Mouse (Mus musculus): Measurements from ENCODE around the gene Fhdc1.
A peak's percentile ranks its signal among the peaks of the same experiment; 100 is the strongest.

Fhdc1 gene

GRCm38 (mm10) chr3:84480006-84480897 lies at the start of gene Fhdc1:
Fhdc1 (minus strand) TSS chr3:84480429.
- TF ChIP-seq POU5F1 (IDR thresholded peaks at IDR 0.05; ENCODE audit: borderline replicate concordance, low read length) (no peak), NANOG (IDR thresholded peaks at IDR 0.05; ENCODE audit: borderline replicate concordance, low read length) (no peak), CTCF (conservative IDR thresholded peaks at IDR 0.05; ENCODE audit: low read length) (no peak)
- Histone ChIP-seq H3K36me3 (ENCODE audit: insufficient read depth, low read length) (no peaks in the 10 kb centered on the region), H3K9me3 (ENCODE audit: low read length) (no peaks in the 10 kb centered on the region), H3K27me3 (ENCODE audit: insufficient read depth, low read length) (peaks cover 79% of the 10 kb centered on the region), H3K4me1 (replicated peaks; ENCODE audit: low read depth, low read length) (peaks cover 21% of the 10 kb centered on the region), H3K4me3 (replicated peaks; ENCODE audit: low read length) (peak within 1 kb of the TSS; percentile 84)

GRCm38 (mm10) chr3:84529021-84529420 lies 48.8 kb upstream of the Fhdc1 start:
- Histone ChIP-seq H3K4me3 (replicated peaks; ENCODE audit: low read length) (no peak overlapping the region), H3K4me1 (replicated peaks; ENCODE audit: low read depth, low read length) (no peaks in the 10 kb centered on the region), H3K27me3 (ENCODE audit: insufficient read depth, low read length) (no peaks in the 10 kb centered on the region), H3K9me3 (ENCODE audit: low read length) (no peaks in the 10 kb centered on the region), H3K36me3 (ENCODE audit: insufficient read depth, low read length) (peaks cover 13% of the 10 kb centered on the region)
- TF ChIP-seq CTCF (conservative IDR thresholded peaks at IDR 0.05; ENCODE audit: low read length) (no peak), POU5F1 (IDR thresholded peaks at IDR 0.05; ENCODE audit: borderline replicate concordance, low read length) (no peak), NANOG (IDR thresholded peaks at IDR 0.05; ENCODE audit: borderline replicate concordance, low read length) (no peak)

- Histone ChIP-seq H3K27me3 (ENCODE audit: insufficient read depth, low read length) (no peaks in the 10 kb centered on the region), H3K4me3 (replicated peaks; ENCODE audit: low read length) (no peak overlapping the region), H3K9me3 (ENCODE audit: low read length) (no peaks in the 10 kb centered on the region), H3K36me3 (ENCODE audit: insufficient read depth, low read length) (peaks cover 10% of the 10 kb centered on the region; the same call in 1 of the 2 replicates), H3K4me1 (replicated peaks; ENCODE audit: low read depth, low read length) (no peaks in the 10 kb centered on the region)
- no peak for TF ChIP-seq NANOG (IDR thresholded peaks at IDR 0.05; ENCODE audit: borderline replicate concordance, low read length)
- TF ChIP-seq POU5F1 (IDR thresholded peaks at IDR 0.05; ENCODE audit: borderline replicate concordance, low read length): no peak
- no peak for TF ChIP-seq CTCF (conservative IDR thresholded peaks at IDR 0.05; ENCODE audit: low read length)
These were observed 44.7 kb upstream of the Fhdc1 start for GRCm38 (mm10) chr3:84524952-84525351.

GRCm38 (mm10) chr3:84516163-84516562 lies 35.9 kb upstream of the Fhdc1 start:
- Histone ChIP-seq H3K4me1 (replicated peaks; ENCODE audit: low read depth, low read length) (peaks cover 12% of the 10 kb centered on the region), H3K4me3 (replicated peaks; ENCODE audit: low read length) (no peak overlapping the region), H3K36me3 (ENCODE audit: insufficient read depth, low read length) (0 out of 2 replicates have a peak, but pooled peaks cover 3% of the 10 kb centered on the region), H3K27me3 (ENCODE audit: insufficient read depth, low read length) (no peaks in the 10 kb centered on the region), H3K9me3 (ENCODE audit: low read length) (no peaks in the 10 kb centered on the region)
- TF ChIP-seq POU5F1 (IDR thresholded peaks at IDR 0.05; ENCODE audit: borderline replicate concordance, low read length) (no peak), CTCF (conservative IDR thresholded peaks at IDR 0.05; ENCODE audit: low read length) (no peak), NANOG (IDR thresholded peaks at IDR 0.05; ENCODE audit: borderline replicate concordance, low read length) (no peak)

GRCm38 (mm10) chr3:84512774-84513515 lies 32.7 kb upstream of the Fhdc1 start:
- Histone ChIP-seq H3K36me3 (ENCODE audit: insufficient read depth, low read length) (no peaks in the 10 kb centered on the region; the same call in 1 of the 2 replicates), H3K4me3 (replicated peaks; ENCODE audit: low read length) (no peak overlapping the region), H3K27me3 (ENCODE audit: insufficient read depth, low read length) (no peaks in the 10 kb centered on the region), H3K4me1 (replicated peaks; ENCODE audit: low read depth, low read length) (peaks cover 12% of the 10 kb centered on the region), H3K9me3 (ENCODE audit: low read length) (no peaks in the 10 kb centered on the region)
- no peak for TF ChIP-seq POU5F1 (IDR thresholded peaks at IDR 0.05; ENCODE audit: borderline replicate concordance, low read length)
- TF ChIP-seq NANOG (IDR thresholded peaks at IDR 0.05; ENCODE audit: borderline replicate concordance, low read length): no peak
- no peak for TF ChIP-seq CTCF (conservative IDR thresholded peaks at IDR 0.05; ENCODE audit: low read length)

- H3K27me3 ChIP-seq (ENCODE audit: insufficient read depth, low read length): no peaks in the 10 kb centered on the region
- no peaks in the 10 kb centered on the region for H3K9me3 ChIP-seq (ENCODE audit: low read length)
- H3K4me3 ChIP-seq (replicated peaks; ENCODE audit: low read length): no peak overlapping the region
- H3K4me1 ChIP-seq (replicated peaks; ENCODE audit: low read depth, low read length): peaks cover 7% of the 10 kb centered on the region; the same call in 1 of the 2 replicates
- peaks cover 15% of the 10 kb centered on the region for H3K36me3 ChIP-seq (ENCODE audit: insufficient read depth, low read length)
- TF ChIP-seq NANOG (IDR thresholded peaks at IDR 0.05; ENCODE audit: borderline replicate concordance, low read length) (no peak), CTCF (conservative IDR thresholded peaks at IDR 0.05; ENCODE audit: low read length) (no peak), POU5F1 (IDR thresholded peaks at IDR 0.05; ENCODE audit: borderline replicate concordance, low read length) (no peak)
These were observed 25.0 kb upstream of the Fhdc1 start for GRCm38 (mm10) chr3:84505193-84505592.

- Histone ChIP-seq H3K27me3 (ENCODE audit: insufficient read depth, low read length) (no peaks in the 10 kb centered on the region), H3K4me3 (replicated peaks; ENCODE audit: low read length) (no peak overlapping the region), H3K36me3 (ENCODE audit: insufficient read depth, low read length) (peaks cover 15% of the 10 kb centered on the region), H3K4me1 (replicated peaks; ENCODE audit: low read depth, low read length) (peaks cover 10% of the 10 kb centered on the region; the same call in 1 of the 2 replicates), H3K9me3 (ENCODE audit: low read length) (no peaks in the 10 kb centered on the region)
- TF ChIP-seq POU5F1 (IDR thresholded peaks at IDR 0.05; ENCODE audit: borderline replicate concordance, low read length) (no peak), CTCF (conservative IDR thresholded peaks at IDR 0.05; ENCODE audit: low read length) (no peak), NANOG (IDR thresholded peaks at IDR 0.05; ENCODE audit: borderline replicate concordance, low read length) (no peak)
These were observed 24.1 kb upstream of the Fhdc1 start for GRCm38 (mm10) chr3:84504291-84504690.

GRCm38 (mm10) chr3:84502101-84502500 lies 21.9 kb upstream of the Fhdc1 start:
- no peak overlapping the region for H3K4me3 ChIP-seq (replicated peaks; ENCODE audit: low read length)
- H3K36me3 ChIP-seq (ENCODE audit: insufficient read depth, low read length): peaks cover 15% of the 10 kb centered on the region; the same call in 1 of the 2 replicates
- peaks cover 11% of the 10 kb centered on the region; the same call in 1 of the 2 replicates for H3K4me1 ChIP-seq (replicated peaks; ENCODE audit: low read depth, low read length)
- TF ChIP-seq POU5F1 (IDR thresholded peaks at IDR 0.05; ENCODE audit: borderline replicate concordance, low read length): no peak
- TF ChIP-seq NANOG (IDR thresholded peaks at IDR 0.05; ENCODE audit: borderline replicate concordance, low read length): no peak
- TF ChIP-seq CTCF (conservative IDR thresholded peaks at IDR 0.05; ENCODE audit: low read length): no peak
- no peaks in the 10 kb centered on the region for H3K9me3 ChIP-seq (ENCODE audit: low read length)
- no peaks in the 10 kb centered on the region for H3K27me3 ChIP-seq (ENCODE audit: insufficient read depth, low read length)
